Mouse (Mus musculus) forebrain, postnatal 0 days (tissue): ENCODE results near the gene C330007P06Rik. TPM values are rescaled to one million over a fixed set of nuclear protein-coding genes. Genes with fewer than 3 reads are reported as not detected.
"Not testable (repeated sequence)": the region's sequence is repeated elsewhere in the genome, so short reads cannot be mapped to it uniquely, and the experiment has no call there.

Experiments used
- ATAC-seq: fragments of 200-750 bp; cut with Nextera tagmentation; 2 replicates; pipeline ENCODE4 v1.8.0; 2017; ENCODE audit warnings: mild to moderate bottlenecking, moderate library complexity
- DNase-seq: peaks from one replicate; pipeline ENCODE4 v3.0.0-alpha.2; 2015
- H3K27ac ChIP-seq: fragments of 300-500 bp; sonication (generic); 2 replicates; pipeline ENCODE4 v1.5.1; 2014; ENCODE audit warnings: low read depth, mild to moderate bottlenecking, antibody characterized with exemption, low read length, moderate library complexity, mixed read lengths
- H3K27me3 ChIP-seq: fragments of 300-500 bp; sonication (generic); 2 replicates; pipeline ENCODE4 v1.6.1; 2014; ENCODE audit warnings: mild to moderate bottlenecking, low read length, mixed read lengths; ENCODE audit not compliant: insufficient read depth
- H3K36me3 ChIP-seq: fragments of 300-500 bp; sonication (generic); 2 replicates; pipeline ENCODE4 v1.6.1; 2014; ENCODE audit warnings: mild to moderate bottlenecking, moderate library complexity; ENCODE audit not compliant: insufficient read depth
- H3K4me1 ChIP-seq: fragments of 300-500 bp; sonication (generic); 2 replicates; pipeline ENCODE4 v1.6.1; 2014; ENCODE audit warnings: antibody characterized with exemption; ENCODE audit not compliant: insufficient read depth
- H3K4me2 ChIP-seq: fragments of 300-500 bp; sonication (generic); 2 replicates; pipeline ENCODE4 v1.6.1; 2014; ENCODE audit warnings: low read depth, mild to moderate bottlenecking, moderate library complexity
- H3K4me3 ChIP-seq: fragments of 300-500 bp; sonication (generic); 2 replicates; pipeline ENCODE4 v1.5.1; 2014; ENCODE audit warnings: low read depth, low read length, mixed read lengths
- H3K9ac ChIP-seq: fragments of 300-500 bp; sonication (generic); 2 replicates; pipeline ENCODE4 v1.6.1; 2014; ENCODE audit warnings: mild to moderate bottlenecking
- H3K9me3 ChIP-seq: fragments of 300-500 bp; sonication (generic); 2 replicates; pipeline ENCODE4 v1.6.1; 2016; ENCODE audit warnings: low read length
- CTCF ChIP-seq: sonication (generic); IDR thresholded peaks from 2 replicates; pipeline ENCODE4 v1.5.1; 2016; ENCODE audit warnings: antibody characterized with exemption, control low read depth, low read depth
- WGBS: fragments of 180-500 bp; shearing (Covaris S2); extraction: QIAGEN DNeasy Blood & Tissue Kit; methylation state at CpG from one replicate; pipeline ENCODE4 v1.1.7; 2014; 5-methylcytosine and 5-hydroxymethylcytosine counted together
- polyA plus RNA-seq: library from polyadenylated mRNA; unstranded; fragments of >200 nt; fragmentation: Nextera tagmentation; extraction: Ambion mirVana; gene quantifications from 2 replicates; pipeline ENCODE4 v1.2.1, GENCODE M21; 2015
- total RNA-seq: library from RNA; depleted of rRNA; stranded (reverse); fragments of >200 nt; gene quantifications from 2 replicates; pipeline ENCODE4 v1.2.3, GENCODE M21; 2014

The C330007P06Rik gene
- total and polyA plus RNA-seq, 2 experiments from 2014 or later = 20.8 to 36.1 TPM

GRCm38 (mm10) chrX:36808318-36808683, 65.6 kb downstream of the C330007P06Rik start:
- peak overlapping the region; percentile 50; the same call in 1 of the 2 replicates for H3K4me2 ChIP-seq
- H3K4me3 ChIP-seq = peak overlapping the region; percentile 39; the same call in 1 of the 2 replicates
- no peaks in the 10 kb centered on the region for H3K4me1 ChIP-seq
- peak overlapping the region; percentile 69 for H3K27ac ChIP-seq
- TF ChIP-seq CTCF = no peak
- H3K9me3 ChIP-seq = no peaks in the 10 kb centered on the region
- H3K36me3 ChIP-seq = no peaks in the 10 kb centered on the region
- no peaks in the 10 kb centered on the region for H3K27me3 ChIP-seq
- peak; percentile 5; the same call in 1 of the 2 replicates for ATAC-seq
- DNase-seq = no peak
- WGBS = 62% methylated on average over 6 of the region's 6 CpGs
- no peak overlapping the region for H3K9ac ChIP-seq

GRCm38 (mm10) chrX:36807360-36808317, 66.3 kb downstream of the C330007P06Rik start:
- DNase-seq = peak; percentile 90
- H3K4me3 ChIP-seq = peak overlapping the region; percentile 39
- peak overlapping the region; percentile 69 for H3K27ac ChIP-seq
- no peaks in the 10 kb centered on the region for H3K36me3 ChIP-seq
- ATAC-seq = peak; percentile 95
- TF ChIP-seq CTCF = peak; percentile 75
- peak overlapping the region; percentile 50 for H3K4me2 ChIP-seq
- H3K27me3 ChIP-seq = no peaks in the 10 kb centered on the region
- WGBS = 28% methylated on average over 44 of the region's 45 CpGs
- no peaks in the 10 kb centered on the region for H3K4me1 ChIP-seq
- H3K9ac ChIP-seq = peak overlapping the region; percentile 59
- H3K9me3 ChIP-seq = no peaks in the 10 kb centered on the region

- H3K36me3 ChIP-seq = no peaks in the 10 kb centered on the region
- H3K9ac ChIP-seq = no peak overlapping the region
- WGBS = 52% methylated on average over 5 of the region's 5 CpGs
- ATAC-seq (no peak), DNase-seq (no peak)
- no peak overlapping the region for H3K4me2 ChIP-seq
- no peak overlapping the region for H3K4me3 ChIP-seq
- H3K4me1 ChIP-seq = no peaks in the 10 kb centered on the region
- TF ChIP-seq CTCF = no peak
- no peak overlapping the region for H3K27ac ChIP-seq
- H3K9me3 ChIP-seq = no peaks in the 10 kb centered on the region
- no peaks in the 10 kb centered on the region for H3K27me3 ChIP-seq
These were observed 68.3 kb downstream of the C330007P06Rik start for GRCm38 (mm10) chrX:36805466-36806235.

GRCm38 (mm10) chrX:36804196-36804595, 69.7 kb downstream of the C330007P06Rik start:
- DNase-seq = no peak
- 75% methylated on average over 5 of the region's 5 CpGs for WGBS

GRCm38 (mm10) chrX:36803189-36803588, 70.7 kb downstream of the C330007P06Rik start:
- no peak for DNase-seq
- TF ChIP-seq CTCF = no peak
- no peaks in the 10 kb centered on the region for H3K36me3 ChIP-seq
- H3K27me3 ChIP-seq = no peaks in the 10 kb centered on the region
- no peaks in the 10 kb centered on the region for H3K4me1 ChIP-seq
- no peaks in the 10 kb centered on the region for H3K9me3 ChIP-seq
- no peak overlapping the region for H3K27ac ChIP-seq
- no peak overlapping the region for H3K4me2 ChIP-seq
- H3K9ac ChIP-seq = no peak overlapping the region
- H3K4me3 ChIP-seq = no peak overlapping the region
- 79% methylated on average over 5 of the region's 5 CpGs for WGBS
- ATAC-seq = no peak

More at GRCm38 (mm10) chrX:36804196-36804595, 69.7 kb downstream of the C330007P06Rik start:
- H3K4me1 ChIP-seq = no peaks in the 10 kb centered on the region
- no peaks in the 10 kb centered on the region for H3K36me3 ChIP-seq
- H3K4me2 ChIP-seq = no peak overlapping the region
- TF ChIP-seq CTCF = no peak
- H3K9me3 ChIP-seq = no peaks in the 10 kb centered on the region
- ATAC-seq = no peak
- no peak overlapping the region for H3K27ac ChIP-seq
- no peak overlapping the region for H3K4me3 ChIP-seq
- no peaks in the 10 kb centered on the region for H3K27me3 ChIP-seq
- no peak overlapping the region for H3K9ac ChIP-seq

GRCm38 (mm10) chrX:36799131-36799879, 74.6 kb downstream of the C330007P06Rik start:
- Histone ChIP-seq H3K4me3 (no peak overlapping the region), H3K27me3 (no peaks in the 10 kb centered on the region), H3K4me2 (no peak overlapping the region), H3K27ac (no peak overlapping the region), H3K9me3 (no peaks in the 10 kb centered on the region), H3K4me1 (no peaks in the 10 kb centered on the region), H3K9ac (no peak overlapping the region), H3K36me3 (no peaks in the 10 kb centered on the region; the same call in 1 of the 2 replicates)
- WGBS = 53% methylated on average over 6 of the region's 6 CpGs
- no peak for TF ChIP-seq CTCF
- DNase-seq (no peak), ATAC-seq (no peak)

GRCm38 (mm10) chrX:36796734-36797133, 77.2 kb downstream of the C330007P06Rik start:
- H3K27ac ChIP-seq, DNase-seq, ATAC-seq, H3K36me3 ChIP-seq, H3K4me1 ChIP-seq, H3K9me3 ChIP-seq, H3K27me3 ChIP-seq: not testable (repeated sequence)
- peak overlapping the region; percentile 57 for H3K4me2 ChIP-seq
- peak overlapping the region; percentile 64; the same call in 1 of the 2 replicates for H3K9ac ChIP-seq
- 71% methylated on average over 8 of the region's 8 CpGs for WGBS
- peak overlapping the region; percentile 52 for H3K4me3 ChIP-seq
